Mouse (Mus musculus) spleen, adult 10 weeks (tissue): ENCODE results near the gene Psmd4. TPM values are rescaled to one million over a fixed set of nuclear protein-coding genes. Genes with fewer than 3 reads are reported as not detected.

ENCODE experiments used
- polyA plus RNA-seq: library from polyadenylated mRNA; stranded (reverse); fragments of 350-450 nt; fragmentation: Illumina TruSeq; extraction: RNeasy Lipid Tissue Mini Kit (QIAGEN cat#74804); gene quantifications from one replicate; pipeline ENCODE4 v1.2.3, GENCODE M21; 2015; ENCODE audit warnings: low replicate concordance; ENCODE audit not compliant: insufficient read depth

Psmd4 gene
- polyA plus RNA-seq, result 88.5 TPM

DNA sequence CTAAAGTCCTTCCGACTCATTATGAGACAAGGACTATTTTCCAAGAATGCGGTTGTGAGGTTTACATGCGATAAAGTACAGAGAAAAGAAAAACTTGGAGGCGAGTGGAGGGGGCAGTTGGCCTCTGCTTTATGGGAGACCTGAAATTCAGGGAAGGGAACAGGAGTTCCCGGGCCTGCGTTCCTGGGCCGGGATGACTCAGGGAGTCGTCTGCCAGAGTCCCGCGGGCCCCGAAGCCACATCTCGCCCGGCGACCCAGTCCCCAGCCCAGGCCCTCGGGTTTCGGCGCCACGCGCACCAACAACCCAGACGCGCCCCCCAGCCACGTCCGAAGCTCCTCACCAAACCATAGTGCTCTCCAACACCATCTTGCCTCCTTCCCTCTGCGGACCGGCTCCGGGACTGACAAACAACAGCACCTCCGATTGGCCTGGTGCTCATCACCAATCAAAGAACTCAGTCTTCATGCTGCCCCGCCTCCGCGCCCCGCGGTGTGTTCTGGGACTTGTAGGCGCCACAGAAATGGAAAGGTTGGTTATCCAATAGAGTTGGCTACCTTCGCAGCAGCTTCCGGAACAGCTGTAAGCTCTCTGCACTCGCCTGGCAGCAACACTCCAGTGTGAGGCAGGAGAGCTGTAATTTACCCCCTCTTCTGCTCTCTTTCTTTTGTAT, at the start of gene Psmd4:
Psmd4 (minus strand) TSS at position 449 of the 672 bp plus-strand sequence.

GRCm38 (mm10) chr3:95015337-95015872, 27.0 kb downstream of the Psmd4 start, which contains the start of gene Zfp687:
Gene Zfp687 (minus strand): TSS chr3:95015448.

Other genes starting within 250 kb of the Psmd4 start
- gene Pogz, start 205.0 kb downstream of the Psmd4 start, polyA plus RNA-seq, result 32.7 TPM
- 182 TPM for gene Psmb4, start 155.7 kb downstream of the Psmd4 start, polyA plus RNA-seq
- 18.9 TPM for gene Selenbp1, start 109.6 kb downstream of the Psmd4 start, polyA plus RNA-seq
- 55.5 TPM for gene Rfx5, start 88.5 kb downstream of the Psmd4 start, polyA plus RNA-seq
- gene Pi4kb, start 67.9 kb downstream of the Psmd4 start, polyA plus RNA-seq, result 62.1 TPM
- 19.5 TPM for gene Zfp687, start 27.2 kb downstream of the Psmd4 start, polyA plus RNA-seq
- 20.2 TPM for gene Pip5k1a, start 64.3 kb upstream of the Psmd4 start, polyA plus RNA-seq
- 33.3 TPM for gene Vps72, start 68.4 kb upstream of the Psmd4 start, polyA plus RNA-seq
- 3.3 TPM for gene Tmod4, start 81.9 kb upstream of the Psmd4 start, polyA plus RNA-seq
- gene Scnm1, start 91.4 kb upstream of the Psmd4 start, polyA plus RNA-seq, result 81.2 TPM
- 10.1 TPM for gene Lysmd1, start 91.5 kb upstream of the Psmd4 start, polyA plus RNA-seq
- 32.9 TPM for gene Tnfaip8l2, start 99.7 kb upstream of the Psmd4 start, polyA plus RNA-seq
- 0.69 TPM for gene Sema6c, start 117.8 kb upstream of the Psmd4 start, polyA plus RNA-seq
- gene Gabpb2, start 175.3 kb upstream of the Psmd4 start, polyA plus RNA-seq, result 109 TPM
- gene Cdc42se1, start 186.1 kb upstream of the Psmd4 start, polyA plus RNA-seq, result 160 TPM
- 24.0 TPM for gene Mllt11, start 189.6 kb upstream of the Psmd4 start, polyA plus RNA-seq
- not detected for gene Gm128, start 199.0 kb upstream of the Psmd4 start, polyA plus RNA-seq
- not detected for gene Bnipl, start 208.6 kb upstream of the Psmd4 start, polyA plus RNA-seq
- gene Mindy1, start 238.7 kb upstream of the Psmd4 start, polyA plus RNA-seq, result 37.6 TPM
- gene Prune1, start 239.5 kb upstream of the Psmd4 start, polyA plus RNA-seq, result 13.4 TPM